Mouse (Mus musculus) embryonic fibroblast, embryonic 13.5 days (primary cell): ENCODE data around the gene Bgn.

Source experiments
- CTCF ChIP-seq: IDR thresholded peaks from 2 replicates; pipeline ENCODE4 v1.5.1; 2011; ENCODE audit warnings: mild to moderate bottlenecking, control low read depth, low read length, moderate library complexity, borderline replicate concordance; ENCODE audit not compliant: insufficient read depth
- POLR2A ChIP-seq: IDR thresholded peaks from 2 replicates; pipeline ENCODE4 v1.6.1; 2011; ENCODE audit warnings: low read depth, mild to moderate bottlenecking, control low read depth, low read length, moderate library complexity

GRCm38 (mm10) chrX:73467446-73468241 lies 15.8 kb upstream of the Bgn start:
- TF ChIP-seq POLR2A (no peak), CTCF (no peak)
